Mouse (Mus musculus): Measurements from ENCODE around the gene Kcnh4.

DNA sequence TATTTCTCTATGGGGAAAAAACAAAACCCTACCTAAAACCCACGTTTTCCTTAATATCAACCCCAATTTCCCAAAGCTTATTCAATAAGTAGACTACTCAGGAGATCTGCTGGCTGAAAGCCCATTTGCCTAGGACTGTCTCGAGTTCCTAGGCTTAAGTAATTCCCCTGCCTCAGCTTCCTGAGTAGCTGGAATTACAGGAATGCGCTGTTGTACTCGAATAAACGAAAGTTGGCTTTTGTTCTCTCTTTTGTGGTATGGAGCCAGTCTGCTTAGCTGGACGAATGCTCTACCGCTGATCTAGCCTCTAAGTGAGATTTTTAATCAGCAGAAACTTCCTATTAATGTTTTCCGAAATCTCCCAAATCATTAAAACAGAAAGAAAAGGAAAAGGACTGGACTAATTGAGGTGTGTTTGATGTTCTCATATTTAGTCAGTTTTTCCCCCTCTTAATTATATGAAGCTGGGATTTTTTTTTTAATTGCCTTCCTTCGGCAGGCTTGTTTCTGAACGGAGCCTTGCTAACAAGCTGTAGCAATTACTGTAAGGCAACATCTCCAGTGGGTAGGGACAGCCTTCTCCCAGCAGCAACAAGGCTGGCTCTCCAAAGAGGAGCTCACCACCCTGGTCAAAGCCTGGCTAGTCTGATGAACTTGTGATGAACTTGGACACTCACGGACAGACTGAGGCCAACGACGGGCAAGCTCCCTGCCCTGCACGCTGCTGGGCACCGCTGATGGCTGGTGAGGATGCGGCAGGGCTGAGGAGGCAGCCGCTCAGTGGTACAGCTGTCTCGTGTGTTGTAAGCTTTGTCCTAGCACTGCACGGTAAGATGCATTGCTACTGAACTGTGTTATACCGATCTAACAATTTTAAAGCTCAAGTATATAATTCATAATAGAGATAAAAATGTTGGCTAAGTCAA, 46.9 kb upstream of the Kcnh4 start:
- TF ChIP-seq CTCF (IDR thresholded peaks at IDR 0.05; ENCODE audit: borderline replicate concordance, extremely low read depth, insufficient read depth, insufficient read length): no peak
- TF ChIP-seq POLR2A (IDR thresholded peaks at IDR 0.05; ENCODE audit: borderline replicate concordance, extremely low read depth, insufficient read depth, insufficient read length, poor library complexity, severe bottlenecking): no peak
